Mouse (Mus musculus) thymus, postnatal 4 days (tissue): Measurements from ENCODE around the gene Usp10.

ENCODE experiments used
- DNase-seq: peaks from one replicate; pipeline ENCODE4 v3.0.0; 2021

Gene Usp10

DNA sequence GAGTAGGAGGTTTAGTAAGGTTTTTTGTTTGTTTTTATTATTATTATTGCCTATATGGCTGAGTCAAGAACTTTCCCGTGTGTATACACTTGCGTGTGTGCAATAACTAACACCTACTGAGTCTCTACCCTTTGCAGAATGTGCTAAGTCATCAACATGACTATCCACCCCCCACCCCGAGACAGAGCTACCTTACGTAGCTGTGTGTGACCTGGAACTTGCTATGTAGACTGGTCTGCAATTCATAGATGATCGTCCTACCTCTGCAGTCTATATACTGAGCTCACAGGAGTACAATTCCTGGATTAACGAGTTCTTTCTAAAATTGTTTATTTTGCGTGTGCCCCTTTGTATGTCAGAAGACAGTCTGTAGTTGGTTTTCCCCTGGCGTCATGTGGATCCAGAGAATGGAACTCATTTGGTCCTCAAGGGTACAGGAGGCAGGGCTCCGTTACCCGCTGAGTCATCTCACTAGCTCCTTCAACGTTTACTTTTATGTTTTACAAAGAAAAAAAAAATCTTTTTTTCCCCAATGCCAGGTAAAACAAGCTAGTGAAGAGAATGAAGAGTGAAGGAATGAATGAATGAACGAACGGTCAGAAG lies at the start of gene Usp10:
TSS of gene Usp10 (plus strand) at position 417 of the 603 bp plus-strand sequence.
- DNase-seq = no peak

- DNase-seq = peak; percentile 99
Observed at GRCm38 (mm10) chr8:119861706-119862389, 48.3 kb upstream of the Usp10 start, which contains the start of gene Klhl36. TSS of gene Klhl36 (plus strand) at chr8:119862266.

GRCm38 (mm10) chr8:119862390-119862734 lies 47.8 kb upstream of the Usp10 start:
- DNase-seq = no peak

GRCm38 (mm10) chr8:119862749-119863148 lies 47.4 kb upstream of the Usp10 start:
- DNase-seq = no peak

- no peak for DNase-seq
Observed at GRCm38 (mm10) chr8:119869616-119870015, 40.5 kb upstream of the Usp10 start.

- no peak for DNase-seq
Observed at GRCm38 (mm10) chr8:119873181-119873580, 37.0 kb upstream of the Usp10 start.

DNA sequence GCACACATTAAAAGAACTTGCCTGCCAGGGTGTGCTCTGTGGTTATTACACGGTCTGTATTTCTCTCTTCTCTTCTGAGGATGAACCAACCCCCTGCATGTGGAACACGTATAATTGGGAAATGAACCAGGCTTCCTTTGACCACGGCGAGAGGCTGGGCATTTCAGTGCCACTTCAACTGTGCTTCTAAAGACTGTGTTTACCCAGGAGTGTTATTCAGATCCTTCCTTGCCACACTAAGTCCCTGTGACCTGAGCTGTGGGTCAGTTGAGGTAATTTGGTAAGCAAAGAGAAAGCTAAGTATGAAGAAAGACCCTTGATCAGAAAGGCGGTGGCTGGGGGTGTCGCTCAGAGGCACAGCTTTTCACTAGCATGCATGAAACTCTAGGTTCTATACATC lies 28.9 kb upstream of the Usp10 start:
- no peak for DNase-seq

GRCm38 (mm10) chr8:119881917-119882316 lies 28.2 kb upstream of the Usp10 start:
- no peak for DNase-seq

- no peak for DNase-seq
Observed at GRCm38 (mm10) chr8:119883281-119883680, 26.9 kb upstream of the Usp10 start.

- no peak for DNase-seq
Observed at GRCm38 (mm10) chr8:119885612-119886011, 24.5 kb upstream of the Usp10 start.

DNA sequence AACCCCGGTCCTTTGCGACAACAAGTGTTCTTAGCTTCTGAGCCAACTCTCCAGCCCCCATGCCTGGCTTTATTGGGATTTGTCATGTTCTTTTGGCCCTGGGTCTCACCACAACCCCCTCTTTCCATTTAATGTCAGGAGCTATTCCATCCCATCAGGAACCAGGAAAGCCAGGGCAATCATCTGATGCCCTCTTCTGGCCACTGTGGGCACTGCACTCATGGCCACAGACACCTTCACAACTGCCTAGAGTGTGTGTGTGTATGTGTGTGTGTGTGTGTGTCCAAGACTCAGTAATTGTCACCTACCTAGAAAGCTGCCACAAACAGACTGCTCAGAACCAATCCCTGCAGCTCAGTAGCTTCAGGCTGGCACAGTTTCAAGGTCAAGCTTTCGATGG lies 23.0 kb upstream of the Usp10 start:
- peak; percentile 73 for DNase-seq

GRCm38 (mm10) chr8:119888012-119888411 lies 22.1 kb upstream of the Usp10 start:
- DNase-seq = no peak

DNA sequence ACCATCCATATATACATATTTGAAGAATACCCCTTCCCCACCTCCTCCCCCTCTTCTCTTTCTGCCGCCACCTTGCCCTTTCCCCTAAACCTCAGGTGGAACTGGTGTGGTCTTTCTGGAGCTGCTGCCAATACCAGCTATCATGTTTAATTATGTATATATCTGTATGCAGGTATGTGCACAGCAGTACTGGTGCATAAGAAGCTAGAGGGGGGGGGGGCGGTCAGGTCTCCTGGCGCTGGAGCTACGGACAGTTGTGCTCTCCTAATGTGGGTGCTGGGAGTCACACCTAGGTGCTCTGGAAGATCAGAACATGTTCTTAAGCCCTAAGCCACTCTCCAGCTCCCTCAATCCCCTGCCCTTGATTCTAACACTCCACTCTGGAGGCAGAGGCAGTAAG lies 13.1 kb upstream of the Usp10 start:
- DNase-seq = no peak

- DNase-seq = peak; percentile 59
Observed at GRCm38 (mm10) chr8:119897933-119898332, 12.2 kb upstream of the Usp10 start.

GRCm38 (mm10) chr8:119901349-119901748 lies 8.8 kb upstream of the Usp10 start:
- DNase-seq = no peak

- DNase-seq = no peak
Observed at GRCm38 (mm10) chr8:119901952-119902351, 8.2 kb upstream of the Usp10 start.

DNA sequence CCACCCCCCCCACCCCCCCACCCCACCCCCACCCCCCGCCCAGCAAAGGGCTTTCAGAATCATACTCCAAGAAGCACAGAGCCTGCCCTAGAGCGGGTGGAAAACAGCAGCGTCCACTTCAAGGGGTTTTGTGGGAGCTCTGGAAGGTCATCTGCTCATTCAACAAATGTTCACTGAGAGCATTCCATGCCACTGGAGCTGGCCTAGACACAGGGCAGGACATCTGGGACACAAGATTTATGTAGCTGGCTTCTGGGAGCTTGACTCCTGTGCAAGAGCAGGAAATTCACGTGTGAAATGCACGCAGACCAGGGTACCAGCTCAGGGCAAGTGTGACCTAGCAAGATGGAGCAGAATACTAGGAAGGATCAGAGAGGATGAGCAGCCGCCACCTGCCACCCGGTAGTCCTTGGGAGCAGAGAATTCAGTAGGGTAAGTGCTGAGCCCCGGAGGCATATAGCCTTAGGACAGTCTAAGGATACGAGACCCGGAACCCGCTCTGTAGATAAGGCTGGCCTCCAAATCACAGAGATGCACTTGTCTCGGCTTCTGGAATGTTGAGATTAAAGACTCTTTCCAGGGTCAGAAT lies 5.7 kb upstream of the Usp10 start:
- DNase-seq = no peak

GRCm38 (mm10) chr8:119910547-119911257 lies 542 bp downstream of the Usp10 start, which contains the start of gene Gm20388:
TSS of gene Gm20388 (plus strand) at chr8:119910841.
- DNase-seq = peak; percentile 97

DNA sequence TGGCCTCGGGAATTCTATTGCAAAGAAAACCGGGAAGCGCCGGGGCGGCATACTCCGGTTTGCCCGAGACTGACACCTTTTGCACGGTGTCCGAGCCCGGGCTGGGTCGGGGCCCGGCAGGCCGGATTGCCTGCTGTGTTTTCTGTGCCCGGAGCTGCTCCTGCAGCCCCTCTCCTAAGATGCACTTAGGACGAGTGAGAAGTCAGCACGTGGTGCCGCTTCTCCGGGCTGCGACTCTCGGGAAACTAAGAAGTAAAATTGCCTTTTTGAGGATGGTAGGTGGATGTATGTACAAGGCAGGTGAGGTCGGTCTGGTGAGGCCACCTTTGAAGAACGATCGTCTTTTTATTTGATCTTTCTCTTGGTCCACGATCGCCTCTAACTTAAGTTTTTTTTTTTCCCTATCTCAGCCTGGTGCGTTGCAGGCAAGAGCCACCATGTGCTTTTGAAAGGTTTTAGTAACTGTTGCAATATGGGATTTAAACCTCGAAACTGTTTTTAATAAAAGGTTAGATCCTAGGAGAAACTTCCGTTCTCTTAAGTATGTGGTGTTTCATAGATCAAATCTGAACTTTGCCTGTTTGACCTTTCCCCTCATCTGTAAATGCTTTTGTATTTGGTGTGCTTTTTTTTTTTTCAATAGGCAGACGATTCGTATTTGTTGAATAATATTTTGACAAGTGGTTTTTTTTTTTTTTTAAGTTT lies 1.2 kb downstream of the Usp10 start:
- DNase-seq = no peak

- no peak for DNase-seq
Observed at GRCm38 (mm10) chr8:119912643-119913042, 2.5 kb downstream of the Usp10 start.

- DNase-seq = no peak
Observed at GRCm38 (mm10) chr8:119913181-119913580, 3.0 kb downstream of the Usp10 start.

GRCm38 (mm10) chr8:119914161-119914560 lies 4.0 kb downstream of the Usp10 start:
- no peak for DNase-seq

DNA sequence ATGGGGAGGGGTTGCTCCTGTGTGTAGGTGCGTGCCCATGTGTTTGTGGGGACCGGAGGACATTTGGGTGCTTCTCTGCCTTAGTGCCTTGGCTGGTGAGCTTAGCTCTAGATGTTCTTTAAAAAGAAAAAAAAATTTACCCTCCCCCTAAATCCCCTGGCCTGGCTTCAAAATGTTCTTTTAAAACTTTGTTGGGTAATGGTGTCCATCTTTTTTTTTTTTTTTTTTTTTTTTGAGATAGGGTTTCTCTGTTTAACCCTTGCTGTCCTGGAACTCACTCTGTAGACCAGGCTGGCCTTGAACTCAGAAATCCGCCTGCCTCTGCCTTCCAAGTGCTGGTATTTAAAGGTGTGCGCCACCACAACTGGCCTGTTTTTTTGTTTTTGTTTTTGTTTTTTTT lies 5.1 kb downstream of the Usp10 start:
- no peak for DNase-seq
